Mouse (Mus musculus): ENCODE measurements around the gene Eno1.

- TF ChIP-seq CTCF (IDR thresholded peaks at IDR 0.05; ENCODE audit: low read depth) (no peak), EP300 (IDR thresholded peaks at IDR 0.05; ENCODE audit: low read depth) (no peak)
Observed at GRCm38 (mm10) chr4:150209751-150210150, 26.8 kb upstream of the Eno1 start.
